Mouse (Mus musculus) left cerebral cortex, postnatal 10 days (tissue): ENCODE results near the gene Znrf2. TPM values are rescaled to one million over a fixed set of nuclear protein-coding genes. Genes with fewer than 3 reads are reported as not detected.

Experiments used
- DNase-seq, 2 experiments: peaks; one replicate each; pipeline ENCODE4 v3.0.0; 2021 to 2022; ENCODE audit warnings: low spot score in 2 of 2, mixed read lengths in 1 of 2; ENCODE audit errors: extremely low spot score in 1 of 2
- intact Hi-C: fragments of 180-260 bp; cut with DNase I; formaldehyde crosslinking; loops from one replicate; pipeline ENCODE4 v1.15.1; 2025
- total RNA-seq, 2 experiments: library from RNA; stranded (reverse); gene quantifications; 2 replicates each; pipeline ENCODE4 v1.2.3; 2021

Znrf2 gene
- total RNA-seq, 2 experiments from 2014 or later = 31.7 to 35.2 TPM

- intact Hi-C loops = no loop called here
- DNase-seq = no peak
These were observed 117.6 kb downstream of the Znrf2 start for GRCm38 (mm10) chr6:54934313-54934712.

GRCm38 (mm10) chr6:54934930-54935329 is 118.2 kb downstream of the Znrf2 start:
- intact Hi-C loops = no loop called here
- no peak for DNase-seq

- intact Hi-C loops = no loop called here
- no peak for DNase-seq
These were observed 119.8 kb downstream of the Znrf2 start for GRCm38 (mm10) chr6:54936496-54936895.

GRCm38 (mm10) chr6:54939631-54940030 is 122.9 kb downstream of the Znrf2 start:
- intact Hi-C loops = no loop called here
- DNase-seq = no peak

- intact Hi-C loops = no loop called here
- no peak for DNase-seq
These were observed 123.4 kb downstream of the Znrf2 start for GRCm38 (mm10) chr6:54940126-54940525.

GRCm38 (mm10) chr6:54941149-54941548 is 124.4 kb downstream of the Znrf2 start:
- no peak for DNase-seq
- intact Hi-C loops = no loop called here

Other genes starting within 250 kb of the Znrf2 start
- gene Plekha8, start 221.8 kb upstream of the Znrf2 start, total RNA-seq = 10 to 100 TPM in 1 of 2 experiments, 1 to 10 TPM in 1; 9.1 to 11.0 TPM
- 10 to 100 TPM in 1 of 2 experiments, 1 to 10 TPM in 1; 8.1 to 10.7 TPM for gene Fkbp14, start 219.6 kb upstream of the Znrf2 start, total RNA-seq
- gene Mturn, start 135.3 kb upstream of the Znrf2 start, total RNA-seq = 100 to 1,000 TPM; 146 to 177 TPM
- 1 to 10 TPM; 2.5 to 2.7 TPM for gene Nod1, start 155.7 kb downstream of the Znrf2 start, total RNA-seq
- 10 to 100 TPM; 28.2 to 29.4 TPM for gene Ggct, start 176.0 kb downstream of the Znrf2 start, total RNA-seq
- 100 to 1,000 TPM; 177 to 185 TPM for gene Gars, start 221.1 kb downstream of the Znrf2 start, total RNA-seq